Mouse (Mus musculus): ENCODE measurements around the gene Cdc20.

Cdc20 gene

DNA sequence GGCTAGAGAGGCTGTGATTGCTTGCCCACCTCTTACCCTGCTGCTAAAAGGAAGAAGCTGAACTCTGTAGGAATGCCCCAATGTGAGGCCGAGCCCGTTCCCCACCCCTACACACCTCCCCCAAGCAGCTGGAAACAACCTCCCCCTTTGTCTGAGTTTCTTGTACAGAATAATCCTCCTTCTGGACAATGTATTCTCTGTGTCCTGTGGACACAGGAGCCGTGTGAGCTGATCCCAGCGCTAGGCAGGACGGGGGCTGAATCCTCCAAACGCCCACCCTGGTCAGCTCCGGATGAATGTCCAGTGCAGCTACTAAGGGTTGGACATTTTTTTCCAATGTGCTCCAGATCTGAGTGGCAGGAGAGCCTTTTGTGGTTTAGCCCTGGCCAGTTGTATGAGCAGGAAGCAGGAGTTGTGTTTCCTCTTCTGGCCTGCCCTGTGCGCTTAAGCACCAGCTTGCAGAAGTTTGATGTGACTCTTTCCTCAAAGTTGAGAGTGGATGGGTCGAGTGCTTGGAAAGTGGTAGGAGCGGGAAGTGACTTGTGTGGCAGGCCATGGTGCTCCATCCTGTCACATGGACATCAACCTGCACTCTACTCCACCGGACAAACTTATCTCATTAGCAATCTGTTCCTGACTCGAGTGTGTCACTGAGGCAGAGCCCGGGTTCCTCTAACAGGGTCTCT, 19.9 kb downstream of the Cdc20 start:
- DNase-seq (ENCODE audit: low spot score in 2 of 2), result no peak

DNA sequence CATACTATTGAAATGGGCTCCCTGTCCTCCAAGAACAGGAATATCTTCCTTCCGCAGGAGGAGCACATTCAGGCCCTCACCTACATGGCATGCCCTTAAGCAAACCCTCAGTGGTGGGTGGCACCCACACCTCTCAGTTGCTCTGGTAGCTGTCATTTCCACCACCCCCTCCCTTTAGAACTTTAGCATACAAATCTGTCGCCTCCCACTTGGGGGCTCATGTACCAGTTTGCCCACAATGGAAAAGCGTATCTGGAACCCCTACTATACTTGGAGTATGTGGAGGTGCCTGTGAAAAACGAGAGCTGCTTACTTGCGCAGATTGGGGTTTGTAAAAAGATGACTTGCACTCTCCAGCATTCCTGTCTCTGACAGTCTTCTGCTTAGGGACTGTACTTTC, 20.8 kb downstream of the Cdc20 start:
- no peak for DNase-seq (ENCODE audit: low spot score in 2 of 2)

DNA sequence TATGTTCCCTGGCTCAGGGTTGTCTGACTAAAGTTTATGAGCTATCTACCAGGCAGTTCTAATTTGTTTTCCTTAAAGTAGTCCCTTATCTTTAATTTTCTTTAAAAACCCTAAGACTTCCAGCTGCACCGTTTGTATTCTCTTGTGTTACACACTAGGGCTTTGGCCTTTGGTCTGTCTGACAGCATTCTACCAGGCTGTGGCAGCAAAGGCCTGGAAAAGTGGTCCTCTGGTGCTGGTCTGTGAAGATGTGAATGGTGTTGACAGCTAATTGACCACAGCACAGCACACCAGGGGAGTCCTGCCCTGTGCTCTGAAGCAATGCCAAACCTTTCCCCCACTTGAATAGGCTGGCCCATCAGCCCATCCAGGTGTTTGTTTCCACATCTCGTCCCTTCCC, 21.4 kb downstream of the Cdc20 start:
- DNase-seq (ENCODE audit: low spot score in 2 of 2), result no peak

DNA sequence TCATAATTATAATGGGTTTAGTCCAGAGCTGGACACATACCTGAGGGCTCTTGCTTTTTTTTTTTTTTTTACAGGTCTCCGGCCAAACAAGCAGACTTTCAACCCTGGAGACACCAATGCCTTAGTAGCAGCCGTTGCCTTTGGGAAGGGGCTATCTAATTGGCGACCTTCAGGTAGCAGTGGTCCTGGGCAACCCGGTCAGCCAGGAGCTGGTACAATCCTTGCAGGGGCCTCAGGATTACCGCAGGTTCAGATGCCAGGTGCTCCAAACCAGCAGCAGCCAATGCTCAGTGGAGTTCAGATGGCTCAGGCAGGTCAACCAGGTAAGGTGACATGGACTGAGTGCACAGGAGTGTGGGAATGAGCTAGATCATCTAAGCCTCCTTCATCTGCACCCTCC, 23.6 kb downstream of the Cdc20 start:
- no peak for DNase-seq (ENCODE audit: low spot score in 2 of 2)

- DNase-seq (ENCODE audit: low spot score in 2 of 2), result no peak
These were observed 26.3 kb downstream of the Cdc20 start for GRCm38 (mm10) chr4:118410871-118411270.

DNA sequence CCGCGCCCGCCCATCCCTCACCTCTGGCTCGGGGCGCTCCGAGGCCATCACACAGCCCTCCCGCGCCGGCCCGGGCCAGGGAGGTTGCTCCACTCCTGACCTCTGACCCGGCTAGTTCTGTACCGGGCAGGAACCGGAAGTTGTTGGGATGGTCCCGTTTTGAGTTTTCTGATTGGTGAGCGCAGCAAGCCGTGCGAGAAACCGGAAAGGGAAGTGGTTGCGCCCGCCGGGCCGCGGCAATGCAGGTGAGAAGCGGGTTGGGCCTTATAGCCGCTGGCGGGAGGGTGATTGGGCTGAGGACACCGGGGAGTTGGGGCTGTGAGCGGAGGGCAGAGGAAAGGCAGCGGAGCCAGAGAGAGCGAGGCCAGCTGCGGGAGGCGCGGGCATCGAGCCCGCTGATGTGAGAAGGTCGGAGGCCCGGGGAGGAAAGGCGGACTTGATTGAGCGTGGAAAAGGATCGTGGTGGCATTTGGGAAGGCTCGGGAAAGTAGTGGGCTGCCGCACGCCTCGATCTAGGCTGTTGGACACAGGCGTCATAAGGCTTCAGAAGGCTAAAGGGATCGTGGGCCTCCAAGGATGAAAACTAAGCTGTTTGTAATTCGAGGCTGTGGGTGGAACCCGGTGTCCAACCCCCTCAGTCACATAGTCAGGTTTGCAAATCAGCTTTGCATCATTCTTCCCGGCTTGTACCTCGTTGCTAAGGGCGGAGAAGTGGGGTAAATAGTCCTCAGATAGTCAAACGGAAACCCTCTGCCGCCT, 27.8 kb downstream of the Cdc20 start, which contains the start of the genes Szt2 and Med8:
Szt2 (minus strand) TSS at position 132 of the 759 bp plus-strand sequence.
Med8 (plus strand) TSS at position 196 of the 759 bp plus-strand sequence.
- DNase-seq (ENCODE audit: low spot score in 2 of 2), result peak; percentile 82 to 88

- DNase-seq (ENCODE audit: low spot score in 2 of 2), result no peak
These were observed 34.5 kb downstream of the Cdc20 start for GRCm38 (mm10) chr4:118402701-118403100.

DNA sequence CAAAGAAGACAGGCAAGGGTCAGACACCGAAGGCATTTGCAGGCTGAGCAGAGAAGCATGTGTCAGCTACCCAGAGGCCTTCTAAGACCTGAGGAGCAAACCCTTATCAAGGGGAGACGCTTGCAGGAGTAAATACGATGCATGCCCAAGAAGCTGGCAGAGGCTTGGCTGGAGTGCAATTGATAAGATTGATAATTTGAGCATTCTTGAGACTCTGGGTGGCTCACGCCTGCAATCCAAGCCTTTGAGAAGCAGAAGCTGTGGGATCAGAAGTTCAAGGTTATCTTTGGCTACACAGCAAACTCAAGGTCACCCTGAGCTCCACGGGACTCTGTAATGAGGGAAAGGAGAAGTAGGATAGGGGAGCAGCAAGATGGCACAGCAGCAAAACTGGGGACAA, 35.2 kb downstream of the Cdc20 start:
- DNase-seq (ENCODE audit: low spot score in 2 of 2), result no peak

GRCm38 (mm10) chr4:118401421-118401820, 35.7 kb downstream of the Cdc20 start:
- DNase-seq (ENCODE audit: low spot score in 2 of 2), result no peak

DNA sequence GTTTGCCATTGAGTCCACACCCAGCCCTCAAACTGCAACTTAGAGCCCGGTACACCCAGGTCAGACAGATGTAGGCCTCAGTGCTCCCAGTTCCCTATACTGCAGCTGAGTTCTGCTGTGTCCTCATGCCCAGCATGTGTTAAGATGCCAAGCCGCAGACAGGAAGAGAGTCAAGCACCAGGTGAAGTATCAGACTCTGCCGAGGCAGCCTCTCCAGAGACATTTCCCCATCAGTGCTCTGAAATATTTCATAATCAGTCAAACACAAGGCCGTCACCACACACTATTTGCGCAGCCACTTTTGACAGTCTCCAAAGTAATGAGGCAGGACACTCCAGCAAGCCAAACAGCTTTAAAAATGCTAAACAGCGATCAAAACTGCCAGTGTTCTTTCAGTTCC, 38.8 kb downstream of the Cdc20 start:
- no peak for DNase-seq (ENCODE audit: low spot score in 2 of 2)

DNA sequence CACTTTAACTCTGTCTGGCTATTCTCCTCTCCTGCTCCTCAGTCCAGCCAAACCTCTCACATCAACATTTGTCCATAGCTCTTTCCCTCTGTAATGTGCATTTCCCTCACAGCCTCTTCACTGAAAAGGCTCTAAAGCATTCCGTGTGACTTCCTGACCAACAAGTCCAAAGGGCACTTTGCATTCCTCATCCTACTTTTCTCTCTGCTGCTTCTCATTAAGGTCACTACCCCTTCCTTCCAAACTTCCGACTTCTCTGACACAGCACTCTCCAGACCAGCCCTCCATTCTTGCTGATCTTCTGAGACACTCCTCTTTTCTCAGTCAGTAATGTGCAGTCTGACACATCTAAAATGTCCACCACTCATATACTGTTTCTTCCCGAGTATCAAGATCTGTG, 40.7 kb downstream of the Cdc20 start:
- DNase-seq (ENCODE audit: low spot score in 2 of 2), result no peak

DNA sequence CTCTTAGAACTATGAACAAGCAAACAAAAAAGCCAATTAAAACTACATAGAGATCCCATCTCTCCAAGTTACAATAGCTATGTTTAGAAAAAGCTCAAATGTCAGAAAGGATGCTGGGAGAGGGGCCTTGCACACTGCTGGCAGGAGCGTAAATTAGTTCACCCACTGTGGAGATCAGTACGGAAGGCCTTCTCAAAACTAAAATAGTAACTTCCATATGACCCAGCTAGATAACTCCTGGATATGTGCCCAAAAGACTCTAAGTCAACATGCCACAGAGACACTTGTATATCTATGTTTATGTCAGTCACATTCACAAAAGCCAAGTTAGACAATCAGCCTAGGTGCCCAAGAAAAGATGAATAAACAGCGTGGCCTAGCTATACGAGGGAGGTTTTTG, 41.9 kb downstream of the Cdc20 start:
- DNase-seq (ENCODE audit: low spot score in 2 of 2), result no peak

DNA sequence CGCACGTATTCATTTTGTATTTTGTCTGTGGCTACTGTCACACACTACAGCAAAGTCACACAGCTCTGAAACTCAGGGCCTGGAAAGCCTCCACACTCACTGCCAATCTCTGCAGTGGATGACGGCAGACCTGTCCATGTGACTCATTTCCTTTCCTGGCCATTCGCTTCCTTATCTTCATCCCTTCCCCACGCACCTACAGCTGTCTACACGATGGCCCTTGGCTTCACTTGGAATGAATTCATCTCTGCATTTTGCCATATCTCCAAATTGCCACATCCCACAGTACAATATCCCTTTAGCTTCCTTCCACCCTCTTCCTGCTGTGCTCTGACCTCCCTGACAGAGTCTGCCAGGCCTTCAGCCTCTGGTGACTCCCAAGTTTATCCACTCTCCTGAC, 42.6 kb downstream of the Cdc20 start:
- no peak for DNase-seq (ENCODE audit: low spot score in 2 of 2)

DNA sequence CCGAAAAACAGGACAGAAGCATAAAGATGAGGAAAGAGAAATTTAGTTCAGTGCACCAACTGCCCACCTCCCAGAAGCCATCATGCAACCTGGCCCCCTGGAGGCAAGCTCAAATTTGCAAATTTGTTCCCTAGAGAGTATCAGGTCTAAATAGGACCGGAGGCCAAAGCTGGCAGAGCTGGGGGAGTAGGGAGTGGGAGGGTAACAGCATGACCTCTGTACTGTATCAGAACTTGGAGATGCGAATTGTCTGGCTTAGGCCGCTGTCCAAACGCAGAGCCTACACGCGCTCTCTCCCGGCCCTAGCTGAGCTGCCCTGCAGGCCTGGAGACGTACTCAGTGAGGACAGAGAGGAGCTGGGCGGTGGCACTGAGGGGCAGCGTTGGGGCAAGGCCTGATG, 47.0 kb downstream of the Cdc20 start:
- DNase-seq (ENCODE audit: low spot score in 2 of 2), result no peak

GRCm38 (mm10) chr4:118387316-118387715, 49.8 kb downstream of the Cdc20 start:
- DNase-seq (ENCODE audit: low spot score in 2 of 2), result no peak

- no peak for DNase-seq (ENCODE audit: low spot score in 2 of 2)
These were observed 53.9 kb downstream of the Cdc20 start for GRCm38 (mm10) chr4:118383271-118383670.

All from urinary bladder, adult 18-20 months (tissue).